Mouse (Mus musculus) right cerebral cortex, adult 18-20 months (tissue): ENCODE data around the gene Tubb4b.
"Not testable (repeated sequence)": the region's sequence is repeated elsewhere in the genome, so short reads cannot be mapped to it uniquely, and the experiment has no call there.

Experiments
- DNase-seq: peaks from one replicate; pipeline ENCODE4 v3.0.0; 2022; ENCODE audit warnings: mixed read lengths

The Tubb4b gene

GRCm38 (mm10) chr2:25224492-25224765 lies at the start of gene Tubb4b:
Gene Tubb4b (minus strand): TSS chr2:25224702.
- DNase-seq, result no peak

- DNase-seq, result no peak
These were observed 48.5 kb upstream of the Tubb4b start for GRCm38 (mm10) chr2:25273010-25273409.

DNA sequence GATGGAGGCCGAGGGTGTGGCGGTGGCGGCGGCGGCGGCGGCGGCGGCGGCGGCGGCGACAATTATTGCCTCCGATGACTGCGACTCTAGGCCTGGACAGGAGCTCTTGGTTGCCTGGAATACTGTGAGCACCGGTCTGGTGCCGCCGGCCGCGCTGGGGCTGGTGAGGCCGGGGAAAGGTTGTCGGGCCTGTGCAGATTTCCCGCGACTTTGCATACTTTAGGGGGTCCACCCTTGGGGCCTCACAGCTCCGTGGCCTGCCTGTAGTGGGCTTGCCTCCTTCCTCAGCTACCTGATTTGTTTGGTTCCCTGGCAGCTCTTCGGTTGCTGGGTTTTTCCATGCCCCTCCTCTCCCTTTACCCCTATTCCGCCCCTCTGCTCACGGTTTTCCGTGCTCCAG lies 48.0 kb upstream of the Tubb4b start:
- no peak for DNase-seq

- peak; percentile 98 for DNase-seq
These were observed 47.5 kb upstream of the Tubb4b start, which contains the start of the genes Ssna1 and Anapc2 for GRCm38 (mm10) chr2:25271827-25272511. Gene Ssna1 (minus strand): TSS chr2:25272438. Gene Anapc2 (plus strand): TSS chr2:25272478.

GRCm38 (mm10) chr2:25267746-25268309 lies 43.3 kb upstream of the Tubb4b start:
- DNase-seq, result no peak

- DNase-seq, result no peak
These were observed 42.7 kb upstream of the Tubb4b start for GRCm38 (mm10) chr2:25267241-25267640.

DNA sequence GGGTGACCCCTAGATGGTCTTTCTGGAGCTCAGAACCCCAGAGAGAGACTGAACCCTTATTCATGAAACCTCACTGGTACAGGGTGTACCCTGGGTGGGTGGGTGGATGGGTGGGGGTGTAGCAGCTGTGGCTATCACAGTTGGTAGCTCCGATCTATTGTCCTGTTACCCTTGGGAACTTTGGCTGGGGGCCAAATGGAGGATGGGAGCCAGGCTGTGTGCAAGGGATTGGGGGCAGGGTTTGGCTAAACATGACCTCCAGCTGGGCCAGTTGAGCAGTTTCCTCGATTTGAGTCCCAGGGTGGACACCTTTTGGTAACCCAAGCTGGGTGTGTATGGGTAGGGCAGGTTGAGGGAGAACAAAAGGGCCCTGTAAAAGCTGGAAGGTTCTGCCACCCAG lies 42.2 kb upstream of the Tubb4b start:
- peak; percentile 75 for DNase-seq

DNA sequence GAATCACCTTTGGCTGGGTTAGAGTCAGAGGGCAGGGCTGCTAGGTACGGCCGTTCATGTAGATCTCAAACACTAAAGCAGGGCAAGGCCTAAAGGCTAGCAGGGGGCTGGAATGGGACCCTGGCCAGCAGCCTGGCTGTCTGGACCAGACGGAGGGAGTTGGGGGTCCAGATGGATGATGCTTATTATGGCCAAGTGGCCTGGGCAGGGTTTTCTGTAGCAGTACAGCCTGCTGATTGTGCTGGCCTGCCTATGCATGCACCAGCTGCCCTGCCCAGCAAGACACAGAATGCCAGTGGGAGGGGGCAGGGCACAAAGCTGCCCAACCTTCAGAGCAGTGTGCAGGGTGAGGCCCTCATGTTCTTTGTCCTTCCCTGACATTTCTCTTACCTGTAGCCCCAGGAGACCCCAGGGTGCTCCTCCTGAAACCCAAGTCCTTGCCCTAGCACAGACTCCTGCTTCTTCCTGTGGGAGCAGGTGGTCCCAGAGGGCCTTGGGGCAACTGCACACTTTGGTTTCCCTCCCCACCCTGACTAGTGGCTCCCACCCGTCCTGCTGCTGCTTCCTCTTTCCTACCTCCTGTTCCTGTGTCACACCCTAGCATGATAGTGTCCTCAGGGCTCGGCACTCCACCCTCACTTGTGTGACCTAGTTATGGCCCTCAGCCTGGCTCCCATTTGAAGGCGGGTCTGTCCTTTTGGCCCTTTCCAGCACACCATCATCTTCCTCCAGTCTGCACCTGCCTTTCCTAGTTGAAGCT lies 41.6 kb upstream of the Tubb4b start:
- no peak for DNase-seq

- no peak for DNase-seq
These were observed 40.3 kb upstream of the Tubb4b start for GRCm38 (mm10) chr2:25264851-25265250.

GRCm38 (mm10) chr2:25264286-25264660 lies 39.8 kb upstream of the Tubb4b start:
- no peak for DNase-seq

- DNase-seq, result no peak
These were observed 39.3 kb upstream of the Tubb4b start for GRCm38 (mm10) chr2:25263623-25264285.

GRCm38 (mm10) chr2:25262795-25263622 lies 38.5 kb upstream of the Tubb4b start:
- no peak for DNase-seq

DNA sequence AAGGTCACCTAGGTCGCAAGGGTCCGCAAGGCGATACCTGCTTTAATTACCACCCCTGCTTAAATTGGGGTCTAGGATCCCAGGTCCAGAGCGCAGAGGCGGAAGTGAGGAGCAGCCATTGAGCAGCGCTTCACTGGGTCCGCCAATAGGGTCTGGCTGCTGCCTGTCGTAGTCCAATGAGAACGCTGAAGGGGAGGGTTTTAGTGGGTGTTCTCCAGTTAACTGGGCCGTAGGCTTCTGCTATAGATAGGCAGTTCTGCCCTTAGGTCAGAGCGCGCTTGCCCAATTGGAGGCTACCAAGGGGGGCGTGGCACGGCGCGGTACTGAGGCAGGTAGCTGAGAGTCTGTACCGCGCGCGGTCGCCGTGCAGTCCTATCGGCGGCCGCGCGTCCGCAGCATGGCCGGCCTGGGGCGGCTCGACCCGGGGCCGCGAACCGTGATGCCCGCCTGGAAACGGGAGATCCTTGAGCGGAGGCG lies 37.8 kb upstream of the Tubb4b start, which contains the start of gene Tprn:
Gene Tprn (plus strand): TSS at position 328 of the 477 bp plus-strand sequence.
- DNase-seq, result peak; percentile 97

DNA sequence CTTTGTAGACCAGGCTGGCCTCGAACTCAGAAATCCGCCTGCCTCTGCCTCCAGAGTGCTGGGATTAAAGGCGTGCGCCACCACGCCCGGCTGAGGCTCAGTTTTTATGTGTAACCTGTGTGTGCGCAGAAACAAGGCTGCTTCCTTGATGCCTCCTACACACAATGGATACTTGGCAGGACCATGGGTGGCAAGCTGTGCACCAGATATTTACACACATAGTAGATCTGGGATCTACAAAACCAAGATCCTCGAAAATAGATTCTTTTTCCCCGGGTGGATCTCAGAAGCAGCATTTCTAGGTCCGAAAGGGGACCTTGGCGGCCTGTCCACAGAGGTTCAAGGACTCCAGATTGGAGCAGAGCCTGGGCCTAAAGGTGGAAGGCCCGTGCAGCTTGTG lies 37.4 kb upstream of the Tubb4b start:
- DNase-seq, result no peak

DNA sequence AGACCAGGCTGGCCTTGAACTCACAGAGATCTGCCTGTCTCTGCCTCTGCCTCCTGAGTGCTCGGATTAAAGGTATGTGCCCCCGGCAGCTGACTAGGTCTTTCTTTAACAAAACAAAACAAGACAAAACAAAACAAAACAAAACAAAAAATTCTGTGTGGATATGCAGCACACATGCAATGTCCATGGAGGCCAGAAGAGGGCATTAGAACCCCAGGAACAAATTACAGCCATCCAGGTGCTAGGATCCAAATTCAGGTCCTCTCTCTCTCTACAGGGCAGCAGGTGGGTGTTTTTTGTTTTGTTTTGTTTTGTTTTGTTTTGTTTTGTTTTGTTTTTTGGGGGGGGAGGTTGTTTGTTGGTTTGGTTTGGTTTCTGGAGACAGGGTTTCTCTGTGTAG lies 34.4 kb upstream of the Tubb4b start:
- DNase-seq, result no peak

DNA sequence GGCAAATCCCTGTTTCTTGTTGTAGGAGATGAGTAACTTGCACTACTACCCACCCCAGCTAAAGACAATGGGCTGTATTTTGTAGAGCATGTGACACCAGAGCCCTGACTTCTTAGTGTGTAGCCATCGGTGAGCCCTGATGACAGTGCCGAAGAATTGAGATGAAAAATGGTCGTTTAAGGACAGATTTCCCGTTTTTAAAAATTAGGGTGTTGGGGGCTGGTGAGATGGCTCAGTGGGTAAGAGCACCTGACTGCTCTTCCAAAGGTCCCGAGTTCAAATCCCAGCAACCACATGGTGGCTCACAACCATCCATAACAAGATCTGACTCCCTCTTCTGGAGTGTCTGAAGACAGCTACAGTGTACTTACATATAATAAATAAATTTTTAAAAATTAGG lies 32.7 kb upstream of the Tubb4b start:
- DNase-seq, result not testable (repeated sequence)

DNA sequence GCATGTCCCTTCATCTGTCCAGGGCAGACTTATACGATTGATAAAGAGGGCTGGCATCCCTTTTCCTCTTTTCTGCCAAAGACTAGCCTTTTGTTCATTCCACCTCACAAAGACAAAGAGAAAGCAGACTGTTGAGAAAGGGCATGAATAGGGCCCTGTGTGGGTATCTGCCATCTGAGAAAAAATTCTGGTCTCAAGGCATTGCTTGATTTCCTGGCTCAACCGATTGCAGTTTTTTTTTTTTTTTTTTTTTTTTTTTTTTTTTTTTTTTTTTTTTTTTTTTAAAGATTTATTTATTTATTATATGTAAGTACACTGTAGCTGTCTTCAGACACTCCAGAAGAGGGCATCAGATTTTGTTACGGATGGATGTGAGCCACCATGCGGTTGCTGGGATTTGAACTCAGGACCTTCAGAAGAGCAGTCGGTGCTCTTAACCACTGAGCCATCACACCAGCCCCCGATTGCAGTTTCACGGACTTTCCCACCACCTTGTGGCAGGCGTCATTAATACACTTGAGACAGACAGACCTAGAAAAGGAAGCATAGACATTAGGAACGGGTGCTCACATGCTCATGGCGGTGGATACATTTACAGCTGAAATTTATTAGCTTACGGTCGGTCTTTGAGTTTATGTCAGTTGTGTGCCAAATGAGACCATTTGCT lies 32.1 kb upstream of the Tubb4b start:
- DNase-seq, result not testable (repeated sequence)

DNA sequence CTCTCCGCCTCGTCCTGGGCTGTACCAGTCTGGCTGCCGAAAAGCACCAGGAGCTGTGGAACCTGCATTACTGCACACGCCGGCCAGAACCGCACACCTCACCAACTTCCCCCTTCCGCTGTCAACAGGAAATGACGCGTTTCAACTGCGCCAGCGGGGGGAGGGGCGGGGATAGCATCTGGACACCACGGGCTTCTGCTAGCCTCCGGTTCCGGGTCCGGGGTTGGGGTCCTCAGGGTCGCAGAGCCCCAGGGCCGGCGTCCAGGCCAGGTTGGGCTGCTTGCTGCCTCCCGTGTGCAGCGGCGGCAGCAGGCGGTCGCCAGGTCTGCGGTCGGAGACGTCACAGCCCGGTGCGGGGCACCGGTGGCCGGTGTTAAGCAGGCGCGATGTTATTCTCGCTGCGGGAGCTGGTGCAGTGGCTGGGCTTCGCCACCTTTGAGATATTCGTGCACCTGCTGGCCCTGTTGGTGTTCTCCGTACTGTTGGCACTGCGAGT lies 30.8 kb upstream of the Tubb4b start, which contains the start of gene Tmem203:
Gene Tmem203 (plus strand): TSS at position 156 of the 496 bp plus-strand sequence.
- peak; percentile 88 for DNase-seq

GRCm38 (mm10) chr2:25252331-25252730 lies 27.8 kb upstream of the Tubb4b start:
- DNase-seq, result no peak

DNA sequence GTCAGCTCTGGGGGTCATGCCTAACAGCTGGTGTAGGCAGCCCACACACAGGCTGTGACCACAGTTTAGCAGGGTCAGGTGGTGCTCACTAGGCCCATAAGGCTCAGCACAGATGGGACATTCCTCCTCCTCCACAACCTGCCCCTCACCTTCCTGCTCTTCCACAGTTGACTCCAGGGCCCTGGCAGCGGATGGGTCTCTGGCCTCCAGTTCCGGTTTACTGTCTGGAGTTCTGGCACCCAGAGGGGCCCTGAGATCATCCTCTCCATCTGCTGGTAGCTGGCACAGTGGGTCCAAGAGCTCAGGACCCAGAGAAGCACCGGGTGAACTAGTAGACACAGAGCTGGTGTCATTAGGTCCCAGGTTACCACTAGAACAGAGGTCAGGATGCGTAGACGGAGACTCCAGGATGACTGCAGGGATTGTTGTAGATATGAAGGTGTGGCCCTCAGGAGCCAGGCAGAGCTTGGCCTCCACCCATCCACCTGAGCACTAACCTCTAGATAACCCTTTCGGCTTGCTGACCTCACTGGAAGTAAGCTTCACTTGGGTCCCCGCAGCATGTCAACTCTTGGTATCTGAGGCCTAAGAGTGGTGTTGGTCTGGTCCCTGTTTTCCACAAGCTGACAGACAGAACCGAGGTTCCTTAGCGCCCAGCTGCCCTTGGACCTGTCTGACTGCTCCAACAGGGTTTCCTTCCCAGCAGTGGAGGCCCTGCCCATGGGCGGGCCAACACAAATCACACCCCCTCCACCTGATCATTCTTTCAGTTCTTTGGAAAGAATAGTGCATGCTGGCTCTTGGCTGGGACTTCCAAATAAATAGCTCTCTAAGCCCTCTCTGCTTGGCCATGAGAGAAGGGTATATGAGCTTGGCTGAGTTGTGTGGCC lies 21.9 kb upstream of the Tubb4b start, which contains the start of gene AL732309.1:
Gene AL732309.1 (minus strand): TSS at position 681 of the 890 bp plus-strand sequence.
- no peak for DNase-seq
